Mouse (Mus musculus) stomach, embryonic 16.5 days (tissue): ENCODE data around the gene Add3. TPM values are rescaled to one million over a fixed set of nuclear protein-coding genes. Genes with fewer than 3 reads are reported as not detected.
A peak's percentile ranks its signal among the peaks of the same experiment; 100 is the strongest.

ENCODE experiments used
- ATAC-seq: fragments of 200-750 bp; cut with Nextera tagmentation; 2 replicates; pipeline ENCODE4 v1.8.0; 2017; ENCODE audit warnings: moderate number of reproducible peaks, moderate TSS enrichment; ENCODE audit not compliant: insufficient read depth, low FRiP score
- H3K27ac ChIP-seq: fragments of 300-500 bp; sonication (generic); 2 replicates; pipeline ENCODE4 v1.5.1; 2014; ENCODE audit warnings: low read length
- H3K27me3 ChIP-seq: fragments of 300-500 bp; sonication (generic); 2 replicates; pipeline ENCODE4 v1.6.1; 2014; ENCODE audit warnings: low read length, control low read depth, mixed read lengths; ENCODE audit not compliant: control insufficient read depth, insufficient read depth
- H3K36me3 ChIP-seq: fragments of 300-500 bp; sonication (generic); 2 replicates; pipeline ENCODE4 v1.6.1; 2014; ENCODE audit warnings: low read length; ENCODE audit not compliant: control insufficient read depth, insufficient read depth
- H3K4me1 ChIP-seq: fragments of 300-500 bp; sonication (generic); 2 replicates; pipeline ENCODE4 v1.6.1; 2014; ENCODE audit warnings: low read length, control low read depth, mixed read lengths; ENCODE audit not compliant: control insufficient read depth, insufficient read depth
- H3K4me2 ChIP-seq: fragments of 300-500 bp; sonication (generic); 2 replicates; pipeline ENCODE4 v1.6.1; 2014; ENCODE audit warnings: low read depth, low read length, mixed read lengths
- H3K4me3 ChIP-seq: fragments of 300-500 bp; sonication (generic); replicated peaks from 2 replicates; pipeline ENCODE4 v1.5.1; 2014; ENCODE audit warnings: mild to moderate bottlenecking, low read length
- H3K9ac ChIP-seq: fragments of 300-500 bp; sonication (generic); 2 replicates; pipeline ENCODE4 v1.6.1; 2014; ENCODE audit warnings: low read length
- H3K9me3 ChIP-seq: fragments of 300-500 bp; sonication (generic); replicated peaks from 2 replicates; pipeline ENCODE4 v1.6.1; 2016; ENCODE audit warnings: low read length, control low read depth; ENCODE audit not compliant: control insufficient read depth
- WGBS: fragments of 180-500 bp; shearing (Covaris S2); extraction: QIAGEN DNeasy Blood & Tissue Kit; methylation state at CpG from one replicate; pipeline ENCODE4 v1.1.7; 2014; 5-methylcytosine and 5-hydroxymethylcytosine counted together
- polyA plus RNA-seq: library from polyadenylated mRNA; unstranded; fragments of >200 nt; fragmentation: Nextera tagmentation; extraction: Ambion mirVana; gene quantifications from 2 replicates; pipeline ENCODE4 v1.2.1, GENCODE M21; 2015

The Add3 gene
- polyA plus RNA-seq, 1 experiment from 2014 or later, result 82.6 TPM

GRCm38 (mm10) chr19:53226651-53227050, 86.4 kb downstream of the Add3 start:
- Histone ChIP-seq H3K9me3 (no peaks in the 10 kb centered on the region), H3K36me3 (0 out of 2 replicates have a peak, but pooled peaks cover 6% of the 10 kb centered on the region), H3K4me2 (no peak overlapping the region), H3K27me3 (no peaks in the 10 kb centered on the region), H3K4me3 (no peak overlapping the region), H3K4me1 (no peaks in the 10 kb centered on the region), H3K9ac (no peak overlapping the region), H3K27ac (no peak overlapping the region)
- 80% methylated on average over 13 of the region's 13 CpGs for WGBS
- no peak for ATAC-seq

GRCm38 (mm10) chr19:53228064-53228794, 88.0 kb downstream of the Add3 start:
- ATAC-seq, result no peak
- H3K36me3 ChIP-seq, result peaks cover 9% of the 10 kb centered on the region; the same call in 1 of the 2 replicates
- H3K4me2 ChIP-seq, result no peak overlapping the region
- no peak overlapping the region for H3K9ac ChIP-seq
- no peaks in the 10 kb centered on the region for H3K27me3 ChIP-seq
- no peaks in the 10 kb centered on the region for H3K9me3 ChIP-seq
- H3K4me1 ChIP-seq, result no peaks in the 10 kb centered on the region
- H3K4me3 ChIP-seq, result no peak overlapping the region
- H3K27ac ChIP-seq, result no peak overlapping the region
- WGBS, result 89% methylated on average over 7 of the region's 7 CpGs

GRCm38 (mm10) chr19:53230942-53231815, 90.9 kb downstream of the Add3 start:
- ATAC-seq, result no peak
- peaks cover 26% of the 10 kb centered on the region for H3K36me3 ChIP-seq

GRCm38 (mm10) chr19:53233586-53233985, 93.3 kb downstream of the Add3 start:
- H3K27ac ChIP-seq, result no peak overlapping the region
- no peaks in the 10 kb centered on the region for H3K9me3 ChIP-seq
- H3K36me3 ChIP-seq, result peaks cover 33% of the 10 kb centered on the region
- H3K4me1 ChIP-seq, result no peaks in the 10 kb centered on the region
- no peak overlapping the region for H3K4me3 ChIP-seq
- no peak overlapping the region for H3K9ac ChIP-seq
- no peak for ATAC-seq
- no peaks in the 10 kb centered on the region for H3K27me3 ChIP-seq
- H3K4me2 ChIP-seq, result no peak overlapping the region
- 96% methylated on average over 7 of the region's 7 CpGs for WGBS

More at GRCm38 (mm10) chr19:53230942-53231815, 90.9 kb downstream of the Add3 start:
- 78% methylated on average over 11 of the region's 11 CpGs for WGBS
- Histone ChIP-seq H3K4me1 (no peaks in the 10 kb centered on the region), H3K4me3 (no peak overlapping the region), H3K9me3 (no peaks in the 10 kb centered on the region), H3K4me2 (no peak overlapping the region), H3K27ac (no peak overlapping the region; the same call in 1 of the 2 replicates), H3K9ac (no peak overlapping the region), H3K27me3 (no peaks in the 10 kb centered on the region)

- Histone ChIP-seq H3K36me3 (peaks cover 22% of the 10 kb centered on the region; the same call in 1 of the 2 replicates), H3K27me3 (no peaks in the 10 kb centered on the region), H3K4me3 (no peak overlapping the region), H3K4me1 (no peaks in the 10 kb centered on the region), H3K9me3 (no peaks in the 10 kb centered on the region), H3K9ac (no peak overlapping the region), H3K4me2 (no peak overlapping the region), H3K27ac (no peak overlapping the region)
- WGBS, result 82% methylated on average over 6 of the region's 6 CpGs
- no peak for ATAC-seq
These were observed 101.6 kb downstream of the Add3 start for GRCm38 (mm10) chr19:53241806-53242205.

GRCm38 (mm10) chr19:53243956-53244355, 103.7 kb downstream of the Add3 start:
- WGBS, result 85% methylated on average over 10 of the region's 10 CpGs
- peaks cover 10% of the 10 kb centered on the region; the same call in 1 of the 2 replicates for H3K36me3 ChIP-seq
- no peak overlapping the region for H3K4me3 ChIP-seq

GRCm38 (mm10) chr19:53247558-53247957, 107.3 kb downstream of the Add3 start:
- Histone ChIP-seq H3K36me3 (peaks cover 10% of the 10 kb centered on the region; the same call in 1 of the 2 replicates), H3K9me3 (no peaks in the 10 kb centered on the region), H3K4me2 (no peak overlapping the region), H3K27ac (no peak overlapping the region), H3K4me1 (no peaks in the 10 kb centered on the region), H3K4me3 (no peak overlapping the region), H3K27me3 (no peaks in the 10 kb centered on the region), H3K9ac (no peak overlapping the region)
- WGBS, result 67% methylated on average over 2 of the region's 2 CpGs
- no peak; the same call in 1 of the 2 replicates for ATAC-seq

More at GRCm38 (mm10) chr19:53243956-53244355, 103.7 kb downstream of the Add3 start:
- Histone ChIP-seq H3K27ac (no peak overlapping the region), H3K27me3 (no peaks in the 10 kb centered on the region), H3K4me2 (no peak overlapping the region), H3K9me3 (no peaks in the 10 kb centered on the region), H3K9ac (no peak overlapping the region), H3K4me1 (no peaks in the 10 kb centered on the region)
- no peak for ATAC-seq

GRCm38 (mm10) chr19:53248023-53248494, 107.8 kb downstream of the Add3 start:
- Histone ChIP-seq H3K9ac (0 out of 2 replicates have a peak overlapping the region, but pooled peaks have one; percentile 15), H3K9me3 (no peaks in the 10 kb centered on the region), H3K4me3 (no peak overlapping the region), H3K36me3 (peaks cover 10% of the 10 kb centered on the region; the same call in 1 of the 2 replicates), H3K27ac (no peak overlapping the region), H3K4me1 (no peaks in the 10 kb centered on the region), H3K4me2 (no peak overlapping the region), H3K27me3 (no peaks in the 10 kb centered on the region)
- peak; percentile 41; the same call in 1 of the 2 replicates for ATAC-seq
- WGBS, result 17% methylated on average over 11 of the region's 11 CpGs
